Mouse (Mus musculus) midbrain, embryonic 14.5 days (tissue): ENCODE results near the gene Cox16. TPM values are rescaled to one million over a fixed set of nuclear protein-coding genes. Genes with fewer than 3 reads are reported as not detected.

Experiments
- ATAC-seq: fragments of 200-750 bp; cut with Nextera tagmentation; 2 replicates; pipeline ENCODE4 v1.8.0; 2017; ENCODE audit warnings: moderate number of reproducible peaks, moderate library complexity; ENCODE audit not compliant: low FRiP score, low TSS enrichment
- DNase-seq: peaks from one replicate; pipeline ENCODE4 v3.0.0-alpha.2; 2015
- H3K27ac ChIP-seq: fragments of 300-500 bp; sonication (generic); replicated peaks from 2 replicates; pipeline ENCODE4 v1.5.1; 2014; ENCODE audit warnings: mild to moderate bottlenecking, low read depth, low read length, moderate library complexity
- H3K27me3 ChIP-seq: fragments of 300-500 bp; sonication (generic); 2 replicates; pipeline ENCODE4 v1.6.1; 2014; ENCODE audit warnings: low read length, control low read depth, mixed read lengths; ENCODE audit not compliant: control insufficient read depth, insufficient read depth
- H3K36me3 ChIP-seq: fragments of 300-500 bp; sonication (generic); 2 replicates; pipeline ENCODE4 v1.6.1; 2014; ENCODE audit warnings: low read length, control low read depth; ENCODE audit not compliant: control insufficient read depth, insufficient read depth
- H3K4me1 ChIP-seq: fragments of 300-500 bp; sonication (generic); 2 replicates; pipeline ENCODE4 v1.6.1; 2014; ENCODE audit warnings: mild to moderate bottlenecking, antibody characterized with exemption, low read length, control low read depth; ENCODE audit not compliant: control insufficient read depth, insufficient read depth
- H3K4me2 ChIP-seq: fragments of 300-500 bp; sonication (generic); 2 replicates; pipeline ENCODE4 v1.6.1; 2014; ENCODE audit warnings: mild to moderate bottlenecking, low read length, moderate library complexity
- H3K4me3 ChIP-seq: fragments of 300-500 bp; sonication (generic); replicated peaks from 2 replicates; pipeline ENCODE4 v1.5.1; 2014; ENCODE audit warnings: low read depth, low read length
- H3K9ac ChIP-seq: fragments of 300-500 bp; sonication (generic); replicated peaks from 2 replicates; pipeline ENCODE4 v1.6.1; 2014; ENCODE audit warnings: mild to moderate bottlenecking, low read length, moderate library complexity
- H3K9me3 ChIP-seq: fragments of 300-500 bp; sonication (generic); 2 replicates; pipeline ENCODE4 v1.6.1; 2016; ENCODE audit warnings: low read length, control low read depth, mixed read lengths; ENCODE audit not compliant: control insufficient read depth
- WGBS: fragments of 180-500 bp; shearing (Covaris S2); extraction: QIAGEN DNeasy Blood & Tissue Kit; methylation state at CpG from one replicate; pipeline ENCODE4 v1.1.7; 2014; 5-methylcytosine and 5-hydroxymethylcytosine counted together
- polyA plus RNA-seq: library from polyadenylated mRNA; unstranded; fragments of >200 nt; fragmentation: Nextera tagmentation; extraction: Ambion mirVana; gene quantifications from 2 replicates; pipeline ENCODE4 v1.2.1, GENCODE M21; 2014

Gene Cox16
- polyA plus RNA-seq, 1 experiment from 2014 or later = 133 TPM

DNA sequence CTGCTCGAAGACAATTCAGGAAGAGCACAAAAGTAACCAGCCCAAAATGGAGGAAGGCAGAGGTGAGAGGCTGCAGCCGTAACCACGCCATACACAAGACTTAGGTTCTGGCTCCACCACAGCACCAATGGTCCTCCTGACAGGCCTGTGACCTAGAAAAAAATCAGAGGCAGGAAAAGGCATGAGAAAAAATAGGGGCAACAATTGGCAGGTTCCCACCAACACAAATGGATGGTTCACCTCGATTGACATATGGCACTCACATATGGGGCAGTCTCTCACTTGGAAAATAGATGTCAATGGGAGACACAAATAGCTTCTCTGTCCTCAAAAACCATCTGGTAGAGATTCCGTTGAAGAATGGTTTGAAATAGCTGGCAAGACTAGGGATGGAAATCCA lies 169.0 kb downstream of the Cox16 start:
- 93% methylated on average over 5 of the region's 5 CpGs for WGBS
- DNase-seq (no peak), ATAC-seq (no peak)
- Histone ChIP-seq H3K9me3 (no peaks in the 10 kb centered on the region), H3K4me3 (no peak overlapping the region), H3K4me1 (no peaks in the 10 kb centered on the region), H3K27me3 (no peaks in the 10 kb centered on the region), H3K9ac (no peak overlapping the region), H3K27ac (no peak overlapping the region), H3K36me3 (0 out of 2 replicates have a peak, but pooled peaks cover 5% of the 10 kb centered on the region), H3K4me2 (no peak overlapping the region)

Other genes with a start within 250 kb of the Cox16 start
- 6.1 and 6.8 TPM in 2 replicates for gene Slc8a3, start 151.9 kb downstream of the Cox16 start, polyA plus RNA-seq
- 0.32 and 0.39 TPM in 2 replicates for gene Gm4787, start 105.7 kb downstream of the Cox16 start, polyA plus RNA-seq
- 0.43 and 0.70 TPM in 2 replicates for gene Adam4, start 63.2 kb downstream of the Cox16 start, polyA plus RNA-seq
- gene Gm20498, start 47.8 kb upstream of the Cox16 start, polyA plus RNA-seq = 39.6 and 44.9 TPM in 2 replicates
- 32.9 and 35.5 TPM in 2 replicates for gene Synj2bp, start 47.8 kb upstream of the Cox16 start, polyA plus RNA-seq
- gene Adam21, start 83.3 kb upstream of the Cox16 start, polyA plus RNA-seq = 0.74 and 0.99 TPM in 2 replicates
- gene Med6, start 109.9 kb upstream of the Cox16 start, polyA plus RNA-seq = 43.9 and 50.7 TPM in 2 replicates
- 10.7 and 12.6 TPM in 2 replicates for gene Ttc9, start 146.1 kb upstream of the Cox16 start, polyA plus RNA-seq